Mouse (Mus musculus) heart, postnatal 0 days (tissue): ENCODE measurements at regions not wholly inside any gene's neighbourhood (a gene's known extent, or its start where the extent isn't known, plus 50 kb on each side); places are given as distances from the start of the nearest gene placed in this dataset.

ENCODE experiments used
- ATAC-seq: fragments of 200-750 bp; cut with Nextera tagmentation; 2 replicates; pipeline ENCODE4 v1.8.0; 2017; ENCODE audit warnings: low read depth, moderate number of reproducible peaks, moderate library complexity; ENCODE audit not compliant: insufficient read depth
- DNase-seq: peaks from one replicate; pipeline ENCODE4 v3.0.0-alpha.2; 2016; ENCODE audit warnings: low spot score
- H3K27ac ChIP-seq: fragments of 300-500 bp; sonication (generic); 2 replicates; pipeline ENCODE4 v1.5.1; 2014; ENCODE audit warnings: low read depth, mild to moderate bottlenecking
- H3K27me3 ChIP-seq: fragments of 300-500 bp; sonication (generic); 2 replicates; pipeline ENCODE4 v1.6.1; 2014; ENCODE audit warnings: low read length, mixed read lengths; ENCODE audit not compliant: control insufficient read depth, insufficient read depth
- H3K36me3 ChIP-seq: fragments of 300-500 bp; sonication (generic); replicated peaks from 2 replicates; pipeline ENCODE4 v1.6.1; 2014; ENCODE audit warnings: low read length, mixed read lengths; ENCODE audit not compliant: control insufficient read depth, insufficient read depth
- H3K4me1 ChIP-seq: fragments of 300-500 bp; sonication (generic); 2 replicates; pipeline ENCODE4 v1.6.1; 2014; ENCODE audit warnings: antibody characterized with exemption; ENCODE audit not compliant: control insufficient read depth, insufficient read depth
- H3K4me2 ChIP-seq: fragments of 300-500 bp; sonication (generic); 2 replicates; pipeline ENCODE4 v1.6.1; 2014; ENCODE audit warnings: low read depth, mild to moderate bottlenecking, low read length, moderate library complexity
- H3K4me3 ChIP-seq: fragments of 300-500 bp; sonication (generic); 2 replicates; pipeline ENCODE4 v1.5.1; 2014; ENCODE audit warnings: low read depth, low read length
- H3K9ac ChIP-seq: fragments of 300-500 bp; sonication (generic); replicated peaks from 2 replicates; pipeline ENCODE4 v1.6.1; 2014; ENCODE audit warnings: low read depth, low read length, mixed read lengths
- H3K9me3 ChIP-seq: fragments of 300-500 bp; sonication (generic); replicated peaks from 2 replicates; pipeline ENCODE4 v1.6.1; 2016; ENCODE audit warnings: low read length; ENCODE audit not compliant: control insufficient read depth
- CTCF ChIP-seq: IDR thresholded peaks from 2 replicates; pipeline ENCODE4 v1.5.1; 2016; ENCODE audit warnings: antibody characterized with exemption, control low read depth, low read depth
- EP300 ChIP-seq: IDR thresholded peaks from 2 replicates; pipeline ENCODE4 v1.6.1; 2016; ENCODE audit warnings: antibody characterized with exemption, low read depth
- WGBS: fragments of 180-500 bp; shearing (Covaris S2); extraction: QIAGEN DNeasy Blood & Tissue Kit; methylation state at CpG from one replicate; pipeline ENCODE4 v1.1.7; 2014; 5-methylcytosine and 5-hydroxymethylcytosine counted together

GRCm38 (mm10) chr5:133656837-133657236, 442.7 kb upstream of the Castor2 start:
- Histone ChIP-seq H3K27me3 (no peaks in the 10 kb centered on the region), H3K4me2 (no peak overlapping the region), H3K36me3 (no peaks in the 10 kb centered on the region), H3K27ac (no peak overlapping the region), H3K4me3 (no peak overlapping the region), H3K9me3 (no peaks in the 10 kb centered on the region), H3K9ac (no peak overlapping the region), H3K4me1 (no peaks in the 10 kb centered on the region)
- WGBS, result 63% methylated on average over 8 of the region's 8 CpGs
- ATAC-seq, result peak; percentile 60; the same call in 1 of the 2 replicates
- DNase-seq, result no peak
- TF ChIP-seq CTCF, result no peak
- TF ChIP-seq EP300, result no peak

- no peaks in the 10 kb centered on the region for H3K36me3 ChIP-seq
- TF ChIP-seq EP300, result no peak
- TF ChIP-seq CTCF, result no peak
- H3K9me3 ChIP-seq, result 0 out of 2 replicates have a peak, but pooled peaks cover 4% of the 10 kb centered on the region
- ATAC-seq (no peak), DNase-seq (no peak)
- 80% methylated on average over 1 of the region's 1 CpGs for WGBS
- no peak overlapping the region for H3K4me3 ChIP-seq
- H3K27ac ChIP-seq, result no peak overlapping the region
- H3K27me3 ChIP-seq, result no peaks in the 10 kb centered on the region
- no peaks in the 10 kb centered on the region for H3K4me1 ChIP-seq
- no peak overlapping the region for H3K9ac ChIP-seq
- H3K4me2 ChIP-seq, result no peak overlapping the region
Measured at GRCm38 (mm10) chr5:133653431-133653830, 446.1 kb upstream of the Castor2 start.

- no peak overlapping the region for H3K27ac ChIP-seq
- H3K27me3 ChIP-seq, result no peaks in the 10 kb centered on the region
- no peaks in the 10 kb centered on the region for H3K4me1 ChIP-seq
- no peak overlapping the region for H3K4me2 ChIP-seq
- ATAC-seq, result no peak
- no peak overlapping the region for H3K4me3 ChIP-seq
- WGBS, result 84% methylated on average over 3 of the region's 3 CpGs
- no peak for DNase-seq
- H3K36me3 ChIP-seq, result no peaks in the 10 kb centered on the region
- H3K9ac ChIP-seq, result no peak overlapping the region
- TF ChIP-seq CTCF (no peak), EP300 (no peak)
- 0 out of 2 replicates have a peak, but pooled peaks cover 5% of the 10 kb centered on the region for H3K9me3 ChIP-seq
Measured at GRCm38 (mm10) chr5:133650246-133650645, 449.3 kb upstream of the Castor2 start.

- DNase-seq (no peak), ATAC-seq (no peak)
- Histone ChIP-seq H3K4me3 (no peak overlapping the region), H3K4me2 (no peak overlapping the region), H3K36me3 (no peaks in the 10 kb centered on the region), H3K9ac (no peak overlapping the region), H3K27me3 (no peaks in the 10 kb centered on the region), H3K4me1 (no peaks in the 10 kb centered on the region), H3K27ac (no peak overlapping the region), H3K9me3 (0 out of 2 replicates have a peak, but pooled peaks cover 5% of the 10 kb centered on the region)
- TF ChIP-seq EP300 (no peak), CTCF (no peak)
- WGBS, result 84% methylated on average over 3 of the region's 3 CpGs
Measured at GRCm38 (mm10) chr5:133645696-133646195, 453.8 kb upstream of the Castor2 start.

GRCm38 (mm10) chr5:133643326-133643725, 456.2 kb upstream of the Castor2 start:
- Histone ChIP-seq H3K27ac (no peak overlapping the region), H3K27me3 (no peaks in the 10 kb centered on the region), H3K4me2 (no peak overlapping the region), H3K4me3 (no peak overlapping the region), H3K4me1 (no peaks in the 10 kb centered on the region), H3K9ac (no peak overlapping the region), H3K36me3 (no peaks in the 10 kb centered on the region), H3K9me3 (no peaks in the 10 kb centered on the region)
- no peak for ATAC-seq
- 65% methylated on average over 2 of the region's 2 CpGs for WGBS
- no peak for DNase-seq
- TF ChIP-seq EP300 (no peak), CTCF (no peak)

GRCm38 (mm10) chr5:133634481-133634880, 465.0 kb upstream of the Castor2 start:
- H3K4me1 ChIP-seq, result no peaks in the 10 kb centered on the region
- H3K27me3 ChIP-seq, result no peaks in the 10 kb centered on the region
- no peaks in the 10 kb centered on the region for H3K36me3 ChIP-seq
- no peak for ATAC-seq
- H3K4me2 ChIP-seq, result no peak overlapping the region
- no peak for DNase-seq
- no peak overlapping the region for H3K4me3 ChIP-seq
- no peaks in the 10 kb centered on the region for H3K9me3 ChIP-seq
- H3K9ac ChIP-seq, result no peak overlapping the region
- WGBS, result 58% methylated on average over 5 of the region's 5 CpGs
- TF ChIP-seq EP300, result no peak
- no peak for TF ChIP-seq CTCF
- H3K27ac ChIP-seq, result no peak overlapping the region
